Mouse (Mus musculus) bone marrow macrophage, adult 2 months (primary cell): Measurements from ENCODE around the gene 1700066M21Rik. TPM values are rescaled to one million over a fixed set of nuclear protein-coding genes. Genes with fewer than 3 reads are reported as not detected.

Source experiments
- H3K27ac ChIP-seq: 2 replicates; pipeline ENCODE4 v1.5.1; 2012; ENCODE audit warnings: low read depth, low read length; ENCODE audit not compliant: insufficient read depth
- H3K4me1 ChIP-seq: 2 replicates; pipeline ENCODE4 v1.6.1; 2012; ENCODE audit warnings: low read length; ENCODE audit not compliant: control insufficient read depth, insufficient read depth
- H3K4me3 ChIP-seq: 2 replicates; pipeline ENCODE4 v1.5.1; 2012; ENCODE audit warnings: mild to moderate bottlenecking, low read length, moderate library complexity; ENCODE audit not compliant: insufficient read depth
- CTCF ChIP-seq: IDR thresholded peaks from 2 replicates; pipeline ENCODE4 v1.5.1; 2012; ENCODE audit warnings: low read depth, mild to moderate bottlenecking, low read length, moderate library complexity
- POLR2A ChIP-seq: IDR thresholded peaks from 2 replicates; pipeline ENCODE4 v1.6.1; 2012; ENCODE audit warnings: mild to moderate bottlenecking, low read depth, low read length, borderline replicate concordance
- polyA plus RNA-seq: library from polyadenylated mRNA; stranded (reverse); fragments of >200 nt; gene quantifications from 2 replicates; pipeline ENCODE4 v1.2.4, GENCODE M21; 2012; ENCODE audit not compliant: missing spikeins, insufficient read depth, insufficient read length

1700066M21Rik gene
- 8.5 and 9.5 TPM in 2 replicates for polyA plus RNA-seq

DNA sequence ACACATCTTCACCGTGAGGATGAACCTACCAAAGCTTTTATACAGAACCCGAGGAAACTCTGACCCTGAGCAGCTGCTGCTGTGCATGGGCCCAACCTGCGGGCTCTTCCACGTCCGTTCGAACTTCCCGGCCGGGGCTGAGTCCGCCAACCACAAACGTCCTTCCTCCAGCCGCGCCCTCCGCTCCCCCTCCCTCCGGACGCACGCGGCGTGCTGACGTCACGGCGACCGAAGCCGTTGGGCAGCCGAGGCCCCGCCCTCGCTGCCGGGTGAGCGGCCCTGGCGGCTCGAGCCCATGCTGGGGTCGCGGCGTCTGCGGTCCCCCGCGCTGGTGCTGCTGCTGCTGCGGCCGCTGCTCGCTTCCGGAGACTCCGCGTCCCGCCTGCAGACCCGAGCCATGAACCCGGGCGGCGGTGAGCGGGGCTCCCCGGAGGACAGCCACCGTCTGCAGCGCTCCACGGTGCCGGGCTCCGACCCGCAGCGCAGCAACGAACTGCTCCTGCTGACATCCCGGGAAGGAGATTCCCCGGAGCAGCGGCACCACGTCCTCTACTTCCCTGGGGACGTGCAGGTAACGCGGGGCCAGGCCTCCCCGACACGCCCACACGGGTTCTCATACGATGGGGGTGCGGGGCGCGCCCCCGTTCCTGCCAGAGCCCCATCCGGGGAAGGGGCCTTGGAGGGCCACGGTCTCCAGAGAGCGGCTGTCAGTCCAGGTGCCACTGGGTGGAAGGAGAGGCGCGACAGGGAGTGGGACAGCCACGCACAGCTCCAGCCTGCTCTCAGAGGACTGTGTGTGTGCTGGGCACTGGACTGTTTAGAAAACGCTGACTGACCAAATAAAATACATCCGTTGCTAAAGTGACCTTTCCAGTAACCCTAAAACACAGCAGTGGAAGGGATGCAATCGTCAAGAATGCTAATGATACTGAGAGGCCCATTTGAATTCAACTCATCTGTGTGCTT, at the start of gene 1700066M21Rik:
TSS of gene 1700066M21Rik (plus strand) at position 245 of the 966 bp plus-strand sequence.
- H3K4me1 ChIP-seq: peaks cover 5% of the 10 kb centered on the region
- H3K27ac ChIP-seq: no peak within 1 kb of the TSS
- TF ChIP-seq CTCF: no peak
- no peak for TF ChIP-seq POLR2A
- peak within 1 kb of the TSS; percentile 93 for H3K4me3 ChIP-seq

DNA sequence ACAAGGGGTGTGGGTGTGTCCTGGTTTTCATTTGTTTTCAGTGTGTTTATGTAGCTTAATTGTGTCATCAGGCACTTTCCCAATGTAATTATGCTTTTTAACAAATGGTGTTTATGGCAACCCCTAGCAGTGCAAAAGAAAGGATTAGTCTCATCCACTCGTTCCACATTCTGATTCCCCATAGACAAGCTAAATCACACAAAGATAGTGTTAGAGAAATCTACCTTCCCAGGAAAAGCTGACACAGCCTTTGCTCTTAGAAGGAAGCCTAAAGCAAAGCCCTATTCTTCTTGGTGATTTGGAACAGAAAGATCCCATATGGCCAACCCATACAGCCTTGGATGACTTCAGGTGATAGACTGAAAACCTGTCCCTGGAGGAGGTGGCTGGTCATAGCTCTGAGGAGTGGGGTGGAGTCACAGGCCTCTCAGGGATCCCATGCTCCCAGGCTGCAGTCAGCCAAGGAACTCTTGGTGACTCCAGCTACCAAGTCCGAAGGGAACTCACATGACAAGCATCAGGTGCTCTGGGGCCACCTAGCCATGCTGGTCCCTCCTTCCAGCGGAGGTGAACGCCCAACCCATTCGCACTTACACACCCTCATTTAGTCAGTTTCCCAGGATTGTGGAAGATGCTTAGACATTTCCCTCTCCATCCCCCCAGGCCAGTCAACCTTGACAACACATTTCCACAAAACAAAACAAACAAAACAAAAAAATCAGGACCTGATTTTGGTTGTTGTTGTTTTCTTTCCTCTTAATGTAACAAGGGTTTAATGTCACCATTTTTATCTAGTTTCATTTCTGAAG, 47.9 kb upstream of the 1700066M21Rik start:
- H3K4me1 ChIP-seq: no peaks in the 10 kb centered on the region
- H3K27ac ChIP-seq: no peak overlapping the region
- no peak for TF ChIP-seq POLR2A
- no peak for TF ChIP-seq CTCF
- H3K4me3 ChIP-seq: no peak overlapping the region

DNA sequence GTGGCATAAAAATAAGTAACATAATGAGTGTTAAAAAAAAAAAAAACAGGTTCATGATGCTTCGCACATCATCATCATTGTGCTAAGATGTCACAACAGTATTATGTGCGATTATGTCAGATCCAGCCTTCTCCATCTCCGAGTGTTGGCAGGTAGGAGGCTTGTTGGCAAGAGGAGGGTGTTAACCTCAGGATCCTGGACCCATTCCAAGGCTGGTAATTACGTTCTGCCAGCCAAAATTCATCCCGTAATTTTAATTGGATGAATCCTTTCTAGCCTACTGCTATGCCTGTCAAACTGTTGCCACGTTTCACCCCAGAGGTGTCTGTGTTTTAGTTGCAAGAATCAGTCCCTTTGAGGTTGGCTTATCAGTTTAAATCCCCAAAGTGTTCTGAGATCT, 47.2 kb upstream of the 1700066M21Rik start:
- Histone ChIP-seq H3K4me3 (no peak overlapping the region), H3K27ac (no peak overlapping the region), H3K4me1 (no peaks in the 10 kb centered on the region)
- TF ChIP-seq POLR2A (no peak), CTCF (no peak)

DNA sequence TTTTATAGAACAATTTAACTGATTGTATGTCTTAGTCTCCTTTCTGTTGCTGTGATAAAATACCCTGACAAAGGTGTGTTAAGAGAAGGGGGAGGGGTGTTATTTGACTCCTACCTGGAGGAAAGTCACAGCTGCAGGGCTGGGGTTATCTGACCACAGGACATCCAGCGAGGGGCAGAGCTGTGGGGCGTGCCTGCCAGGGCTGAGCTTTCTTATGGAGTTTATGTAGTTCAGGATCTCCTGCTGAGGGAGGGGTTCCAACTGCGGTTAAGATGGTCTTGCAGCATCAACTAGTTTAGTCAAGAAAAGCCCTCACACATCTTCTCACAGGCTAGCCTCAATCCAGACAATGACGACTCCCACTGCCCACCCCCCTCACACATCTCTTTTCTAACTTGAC, 45.4 kb upstream of the 1700066M21Rik start:
- Histone ChIP-seq H3K27ac (no peak overlapping the region), H3K4me1 (no peaks in the 10 kb centered on the region), H3K4me3 (no peak overlapping the region)
- no peak for TF ChIP-seq POLR2A
- no peak for TF ChIP-seq CTCF

DNA sequence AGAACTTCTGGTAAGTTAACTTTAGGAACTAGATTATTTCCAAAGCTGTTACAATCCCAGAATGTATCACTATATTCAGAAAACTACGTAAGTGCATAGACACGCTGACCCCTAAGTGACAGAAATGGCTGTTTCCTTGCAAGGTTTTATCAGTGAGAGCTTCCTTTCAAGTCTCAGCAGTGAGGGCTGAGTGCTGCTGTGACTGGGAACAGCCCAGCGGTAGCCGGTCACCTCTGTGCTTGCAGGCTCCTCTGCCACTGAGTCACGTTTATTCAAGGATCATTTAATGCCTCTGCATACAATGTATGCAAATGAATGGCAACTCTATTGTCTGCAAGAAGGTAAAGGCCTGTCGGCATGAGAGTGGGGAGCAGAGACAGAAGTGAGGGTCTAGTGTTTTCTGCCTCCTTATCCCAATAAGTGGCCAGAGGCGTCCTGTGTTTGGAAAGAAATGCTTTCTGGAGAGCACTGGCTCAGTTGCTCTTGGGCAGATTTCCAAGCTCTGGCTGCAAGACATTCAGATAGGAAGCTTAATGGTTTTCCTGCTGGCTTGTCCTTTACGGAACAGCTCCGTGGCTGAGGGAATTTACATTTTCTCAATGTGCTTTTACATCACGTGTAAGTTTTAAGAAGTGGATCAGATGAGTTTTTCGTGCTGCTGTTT, 43.7 kb upstream of the 1700066M21Rik start:
- no peak overlapping the region for H3K27ac ChIP-seq
- TF ChIP-seq POLR2A (no peak), CTCF (no peak)
- no peaks in the 10 kb centered on the region for H3K4me1 ChIP-seq
- H3K4me3 ChIP-seq: no peak overlapping the region

DNA sequence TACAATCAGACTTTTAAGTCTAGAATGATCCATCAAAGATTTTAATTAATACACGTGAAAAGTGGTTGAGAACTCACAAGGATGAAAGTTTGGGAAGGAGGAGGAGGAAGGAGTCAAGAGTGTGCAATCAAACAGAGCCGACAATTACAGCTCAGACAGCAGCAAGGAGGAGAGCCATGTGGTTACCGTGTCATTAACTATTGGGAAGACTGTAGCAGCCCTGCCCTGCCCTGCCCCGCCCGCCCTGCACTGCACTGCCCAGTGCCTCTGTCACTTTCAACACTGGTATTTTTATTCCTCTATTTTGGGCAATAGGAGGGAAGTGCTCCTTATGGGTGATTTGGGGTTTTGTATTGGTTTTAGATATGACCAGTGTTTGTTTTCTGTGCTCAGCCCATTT, 42.2 kb upstream of the 1700066M21Rik start:
- H3K4me1 ChIP-seq: no peaks in the 10 kb centered on the region
- TF ChIP-seq CTCF (no peak), POLR2A (no peak)
- H3K4me3 ChIP-seq: no peak overlapping the region
- H3K27ac ChIP-seq: no peak overlapping the region

DNA sequence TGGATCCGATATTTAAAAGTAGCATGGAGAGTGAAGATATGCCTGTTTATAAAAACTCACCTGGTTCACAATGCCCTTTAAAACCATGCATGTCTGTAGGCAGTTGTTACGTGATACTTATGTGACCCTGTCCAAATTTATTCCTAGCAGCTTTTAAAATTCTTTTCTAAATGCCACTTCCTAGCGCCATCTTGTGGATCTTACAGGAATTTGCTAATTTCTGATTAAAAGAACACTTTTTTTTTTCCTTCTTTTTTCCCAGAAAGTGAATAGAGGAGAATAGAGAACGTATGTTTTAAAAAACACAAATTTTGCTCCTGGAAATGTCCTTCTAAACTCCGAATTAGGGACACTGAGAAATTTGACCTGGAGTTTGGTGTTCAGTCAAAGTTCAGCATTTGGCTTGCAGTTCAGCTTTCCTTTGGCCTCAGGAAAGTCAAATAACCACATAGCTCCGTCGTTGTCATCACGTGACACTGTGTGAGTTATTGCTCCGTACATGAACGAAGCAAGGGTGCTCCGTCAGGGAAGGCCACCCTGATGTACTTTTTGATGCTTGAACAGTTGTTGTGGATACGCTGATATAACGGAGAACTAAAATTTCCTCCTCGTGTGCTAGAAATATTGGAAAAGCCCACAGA, 38.1 kb upstream of the 1700066M21Rik start:
- TF ChIP-seq CTCF: no peak
- TF ChIP-seq POLR2A: no peak
- no peaks in the 10 kb centered on the region for H3K4me1 ChIP-seq
- no peak overlapping the region for H3K27ac ChIP-seq
- H3K4me3 ChIP-seq: no peak overlapping the region

DNA sequence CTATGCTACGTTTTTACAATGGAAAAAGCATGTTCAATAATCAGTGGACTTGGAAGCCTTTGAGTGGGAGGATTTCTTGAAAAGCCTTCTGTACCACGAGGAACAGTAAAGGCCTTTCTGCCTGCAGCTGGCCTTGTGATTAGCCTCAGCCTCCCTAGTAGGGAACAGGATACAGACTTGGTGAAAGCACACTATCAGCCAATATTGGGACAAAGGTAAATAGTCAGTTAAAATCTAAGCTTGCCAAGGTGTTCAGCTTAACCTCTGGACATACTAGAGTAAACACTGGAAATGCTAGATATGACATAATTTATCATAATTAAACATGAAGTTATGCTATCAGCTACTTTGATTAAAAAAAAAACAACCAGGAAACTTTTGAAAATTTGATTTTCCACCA, 36.2 kb upstream of the 1700066M21Rik start:
- H3K4me3 ChIP-seq: no peak overlapping the region

DNA sequence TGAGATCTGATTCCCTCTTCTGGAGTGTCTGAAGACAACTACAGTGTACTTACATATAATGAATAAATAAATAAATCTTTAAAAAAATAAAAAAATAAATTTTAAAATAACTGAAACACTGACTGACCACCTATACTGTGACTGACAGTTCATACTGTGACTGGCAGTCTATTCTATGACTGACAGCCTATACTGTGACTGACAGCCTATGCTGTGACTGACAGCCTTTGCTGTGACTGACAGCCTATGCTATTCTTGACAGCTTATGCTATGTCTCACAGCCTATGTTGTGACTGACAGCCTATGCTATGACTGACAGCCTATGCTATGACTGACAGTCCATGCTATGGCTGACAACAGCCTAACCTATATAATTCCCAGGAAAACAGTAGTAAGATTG, 29.9 kb upstream of the 1700066M21Rik start:
- Histone ChIP-seq H3K4me1 (no peaks in the 10 kb centered on the region), H3K27ac (no peak overlapping the region), H3K4me3 (no peak overlapping the region)
- TF ChIP-seq CTCF: no peak
- TF ChIP-seq POLR2A: no peak

More for the DNA sequence above, 36.2 kb upstream of the 1700066M21Rik start:
- no peak for TF ChIP-seq CTCF
- no peak for TF ChIP-seq POLR2A
- Histone ChIP-seq H3K4me1 (no peaks in the 10 kb centered on the region), H3K27ac (no peak overlapping the region)
